Mouse (Mus musculus) C2C12 (cell line): ENCODE measurements at regions not wholly inside any gene's neighbourhood (a gene's known extent, or its start where the extent isn't known, plus 50 kb on each side); places are given as distances from the start of the nearest gene placed in this dataset.

Experiments
- CEBPB ChIP-seq: IDR thresholded peaks from one replicate; pipeline ENCODE4 v1.6.1; 2011; ENCODE audit warnings: low read depth, mild to moderate bottlenecking, control low read depth, moderate library complexity
- CTCF ChIP-seq: IDR thresholded peaks from one replicate; pipeline ENCODE4 v1.5.1; 2011; ENCODE audit not compliant: control insufficient read depth, insufficient read depth, insufficient read length
- FOSL1 ChIP-seq: IDR thresholded peaks from one replicate; pipeline ENCODE4 v1.8.0; 2011; ENCODE audit warnings: mild to moderate bottlenecking, low read length; ENCODE audit not compliant: poor library complexity, insufficient read depth, severe bottlenecking
- MAX ChIP-seq: IDR thresholded peaks from one replicate; pipeline ENCODE4 v1.6.1; 2011; ENCODE audit warnings: mild to moderate bottlenecking, control low read depth
- MYOD1 ChIP-seq: IDR thresholded peaks from one replicate; pipeline ENCODE4 v1.6.1; 2011; ENCODE audit warnings: low read depth; ENCODE audit not compliant: control insufficient read depth, insufficient read length
- MYOG ChIP-seq: IDR thresholded peaks from one replicate; pipeline ENCODE4 v1.6.1; 2011; ENCODE audit not compliant: control insufficient read depth, insufficient read length; ENCODE audit errors: extremely low read depth
- USF1 ChIP-seq: IDR thresholded peaks from one replicate; pipeline ENCODE4 v1.6.1; 2011; ENCODE audit warnings: low read depth, mild to moderate bottlenecking, control low read depth, moderate library complexity

DNA sequence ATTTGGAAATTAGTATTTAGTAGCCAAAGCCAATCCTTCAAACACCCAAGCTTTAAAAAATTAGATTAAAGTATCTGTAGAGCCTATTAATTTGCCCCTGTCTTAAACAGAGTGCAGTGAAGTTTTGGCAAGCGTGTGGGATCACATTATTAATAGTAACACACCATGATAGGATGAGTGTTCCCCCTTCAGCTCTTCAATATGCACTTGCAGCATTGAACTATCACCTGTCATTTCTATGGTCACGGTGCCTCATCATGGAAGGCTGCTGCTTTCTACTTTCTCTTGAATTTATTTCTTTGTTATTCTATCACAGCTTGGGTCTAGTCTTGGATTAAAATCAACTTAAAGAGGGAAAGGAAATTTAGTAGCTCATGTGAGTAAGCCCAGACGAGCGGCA lies 196.4 kb downstream of the Pmp22 start:
- TF ChIP-seq USF1: no peak
- no peak for TF ChIP-seq CTCF
- TF ChIP-seq MAX: no peak
- no peak for TF ChIP-seq MYOG
- TF ChIP-seq FOSL1: no peak
- no peak for TF ChIP-seq MYOD1
- no peak for TF ChIP-seq CEBPB
